Mouse (Mus musculus) C2C12 (cell line): ENCODE measurements at regions not wholly inside any gene's neighbourhood (a gene's known extent, or its start where the extent isn't known, plus 50 kb on each side); places are given as distances from the start of the nearest gene placed in this dataset.

ENCODE experiments used
- H3K27me3 ChIP-seq: one replicate; pipeline ENCODE4 v1.6.1; 2011; ENCODE audit not compliant: control insufficient read depth, insufficient read depth, insufficient read length
- H3K36me3 ChIP-seq: one replicate; pipeline ENCODE4 v1.6.1; 2011; ENCODE audit not compliant: control insufficient read depth, insufficient read depth
- H3K4me3 ChIP-seq: one replicate; pipeline ENCODE4 v1.5.1; 2011; ENCODE audit warnings: mild to moderate bottlenecking, control low read depth; ENCODE audit not compliant: poor library complexity, insufficient read depth, severe bottlenecking
- H3K79me2 ChIP-seq: one replicate; pipeline ENCODE4 v1.6.1; 2011; ENCODE audit not compliant: control insufficient read depth, insufficient read depth
- H3K79me3 ChIP-seq: one replicate; pipeline ENCODE4 v1.6.1; 2011; ENCODE audit warnings: low read depth, control low read depth
- H3ac ChIP-seq: one replicate; pipeline ENCODE3; 2011; ENCODE audit warnings: low read depth; ENCODE audit not compliant: control insufficient read depth, insufficient read length
- CEBPB ChIP-seq: IDR thresholded peaks from one replicate; pipeline ENCODE4 v1.6.1; 2011; ENCODE audit warnings: low read depth, mild to moderate bottlenecking, control low read depth, moderate library complexity
- CTCF ChIP-seq: IDR thresholded peaks from one replicate; pipeline ENCODE4 v1.5.1; 2011; ENCODE audit not compliant: control insufficient read depth, insufficient read depth, insufficient read length
- FOSL1 ChIP-seq: IDR thresholded peaks from one replicate; pipeline ENCODE4 v1.8.0; 2011; ENCODE audit warnings: mild to moderate bottlenecking, low read length; ENCODE audit not compliant: poor library complexity, insufficient read depth, severe bottlenecking
- MAX ChIP-seq: IDR thresholded peaks from one replicate; pipeline ENCODE4 v1.6.1; 2011; ENCODE audit warnings: mild to moderate bottlenecking, control low read depth
- MYOD1 ChIP-seq: IDR thresholded peaks from one replicate; pipeline ENCODE4 v1.6.1; 2011; ENCODE audit warnings: low read depth; ENCODE audit not compliant: control insufficient read depth, insufficient read length
- MYOG ChIP-seq: IDR thresholded peaks from one replicate; pipeline ENCODE4 v1.6.1; 2011; ENCODE audit not compliant: control insufficient read depth, insufficient read length; ENCODE audit errors: extremely low read depth
- USF1 ChIP-seq: IDR thresholded peaks from one replicate; pipeline ENCODE4 v1.6.1; 2011; ENCODE audit warnings: low read depth, mild to moderate bottlenecking, control low read depth, moderate library complexity

- Histone ChIP-seq H3K4me3 (no peak overlapping the region), H3ac (no peak overlapping the region)
- TF ChIP-seq FOSL1, result no peak
- no peak for TF ChIP-seq USF1
- TF ChIP-seq CEBPB, result no peak
- no peak for TF ChIP-seq MYOD1
- TF ChIP-seq CTCF, result no peak
- no peak for TF ChIP-seq MAX
- TF ChIP-seq MYOG, result no peak
Observed at GRCm38 (mm10) chr10:117483091-117483600, 103.3 kb upstream of the Cpsf6 start.

GRCm38 (mm10) chr10:117482361-117482760, 102.5 kb upstream of the Cpsf6 start:
- no peak overlapping the region for H3K4me3 ChIP-seq
- no peaks in the 10 kb centered on the region for H3K36me3 ChIP-seq
- H3ac ChIP-seq, result no peak overlapping the region
- H3K79me2 ChIP-seq, result no peaks in the 10 kb centered on the region
- H3K27me3 ChIP-seq, result no peaks in the 10 kb centered on the region
- no peaks in the 10 kb centered on the region for H3K79me3 ChIP-seq
- no peak for TF ChIP-seq USF1
- TF ChIP-seq FOSL1, result no peak
- TF ChIP-seq MAX, result no peak
- no peak for TF ChIP-seq CEBPB
- no peak for TF ChIP-seq MYOG
- TF ChIP-seq MYOD1, result no peak
- TF ChIP-seq CTCF, result no peak

More at GRCm38 (mm10) chr10:117483091-117483600, 103.3 kb upstream of the Cpsf6 start:
- H3K79me2 ChIP-seq, result no peaks in the 10 kb centered on the region
- no peaks in the 10 kb centered on the region for H3K36me3 ChIP-seq
- no peaks in the 10 kb centered on the region for H3K27me3 ChIP-seq
- no peaks in the 10 kb centered on the region for H3K79me3 ChIP-seq

GRCm38 (mm10) chr10:117481341-117481990, 101.7 kb upstream of the Cpsf6 start:
- no peaks in the 10 kb centered on the region for H3K36me3 ChIP-seq
- H3K79me3 ChIP-seq, result no peaks in the 10 kb centered on the region
- TF ChIP-seq MAX (no peak), FOSL1 (no peak), CEBPB (no peak), USF1 (no peak), MYOG (no peak), MYOD1 (no peak), CTCF (no peak)
- no peak overlapping the region for H3ac ChIP-seq
- no peaks in the 10 kb centered on the region for H3K79me2 ChIP-seq
- no peaks in the 10 kb centered on the region for H3K27me3 ChIP-seq
- H3K4me3 ChIP-seq, result no peak overlapping the region

GRCm38 (mm10) chr10:117480456-117480850, 100.6 kb upstream of the Cpsf6 start:
- Histone ChIP-seq H3K27me3 (no peaks in the 10 kb centered on the region), H3K79me3 (no peaks in the 10 kb centered on the region), H3K4me3 (no peak overlapping the region), H3ac (no peak overlapping the region), H3K36me3 (no peaks in the 10 kb centered on the region), H3K79me2 (no peaks in the 10 kb centered on the region)
- no peak for TF ChIP-seq FOSL1
- no peak for TF ChIP-seq CEBPB
- TF ChIP-seq USF1, result no peak
- no peak for TF ChIP-seq MYOG
- TF ChIP-seq CTCF, result no peak
- TF ChIP-seq MAX, result no peak
- no peak for TF ChIP-seq MYOD1

GRCm38 (mm10) chr10:117479721-117480455, 100.1 kb upstream of the Cpsf6 start:
- Histone ChIP-seq H3ac (no peak overlapping the region), H3K79me3 (no peaks in the 10 kb centered on the region), H3K27me3 (no peaks in the 10 kb centered on the region), H3K36me3 (no peaks in the 10 kb centered on the region), H3K79me2 (no peaks in the 10 kb centered on the region), H3K4me3 (no peak overlapping the region)
- no peak for TF ChIP-seq CTCF
- no peak for TF ChIP-seq FOSL1
- TF ChIP-seq MAX, result no peak
- no peak for TF ChIP-seq CEBPB
- TF ChIP-seq MYOD1, result no peak
- TF ChIP-seq USF1, result no peak
- no peak for TF ChIP-seq MYOG

GRCm38 (mm10) chr10:117478931-117479280, 99.1 kb upstream of the Cpsf6 start:
- Histone ChIP-seq H3K36me3 (no peaks in the 10 kb centered on the region), H3K79me2 (no peaks in the 10 kb centered on the region), H3K27me3 (no peaks in the 10 kb centered on the region), H3K79me3 (no peaks in the 10 kb centered on the region), H3ac (no peak overlapping the region), H3K4me3 (no peak overlapping the region)
- TF ChIP-seq CTCF (no peak), MYOG (no peak)
